Mouse (Mus musculus): Measurements from ENCODE around the gene Fbxl17.

The Fbxl17 gene

GRCm38 (mm10) chr17:63403801-63404415, 95.9 kb downstream of the Fbxl17 start:
- no peak for DNase-seq (ENCODE audit: extremely low spot score, low spot score)

DNA sequence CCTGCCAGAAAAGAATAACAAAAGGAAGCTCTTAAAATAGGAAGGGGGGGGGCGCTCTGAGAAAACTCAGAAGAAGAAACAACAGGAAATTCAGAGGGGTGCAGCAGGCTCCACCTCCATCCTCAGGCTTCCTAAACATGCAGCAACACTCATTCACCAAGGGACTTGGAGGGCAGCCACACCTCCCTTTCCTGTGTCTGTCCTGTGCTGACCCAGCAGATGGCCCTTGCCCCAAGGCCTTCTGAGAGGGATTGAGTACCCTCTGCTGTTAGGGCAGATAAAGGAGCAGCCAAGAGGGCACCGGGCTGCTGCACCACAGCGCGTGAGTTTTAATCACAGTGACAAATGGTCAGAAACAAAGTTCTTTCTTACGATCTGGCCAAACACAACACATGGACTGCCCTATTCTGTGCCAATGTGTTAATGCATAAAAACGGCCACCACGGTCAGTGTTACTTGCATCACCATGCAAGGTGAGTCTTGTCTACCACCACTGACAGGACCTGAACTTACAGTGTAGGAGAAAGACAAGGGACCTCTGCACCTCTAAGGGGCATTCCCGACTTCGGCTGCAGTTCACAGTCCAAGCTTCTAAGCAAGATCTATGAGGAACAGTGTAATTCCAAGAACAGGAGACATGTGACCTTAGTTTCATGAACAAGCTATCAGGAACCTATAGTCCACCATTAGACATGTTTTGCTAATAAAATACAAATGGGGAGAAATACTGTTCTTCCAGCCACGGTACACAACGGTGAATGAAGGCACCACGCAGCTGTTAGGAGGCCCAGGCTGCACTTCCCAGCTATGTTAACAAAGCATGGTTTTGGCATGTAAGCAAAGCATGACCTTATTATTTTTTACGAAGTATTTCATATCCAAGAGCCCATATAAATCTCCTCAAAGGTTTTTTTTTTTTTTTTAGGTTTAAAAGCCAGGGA, 96.8 kb downstream of the Fbxl17 start:
- no peak for DNase-seq (ENCODE audit: extremely low spot score, low spot score)

DNA sequence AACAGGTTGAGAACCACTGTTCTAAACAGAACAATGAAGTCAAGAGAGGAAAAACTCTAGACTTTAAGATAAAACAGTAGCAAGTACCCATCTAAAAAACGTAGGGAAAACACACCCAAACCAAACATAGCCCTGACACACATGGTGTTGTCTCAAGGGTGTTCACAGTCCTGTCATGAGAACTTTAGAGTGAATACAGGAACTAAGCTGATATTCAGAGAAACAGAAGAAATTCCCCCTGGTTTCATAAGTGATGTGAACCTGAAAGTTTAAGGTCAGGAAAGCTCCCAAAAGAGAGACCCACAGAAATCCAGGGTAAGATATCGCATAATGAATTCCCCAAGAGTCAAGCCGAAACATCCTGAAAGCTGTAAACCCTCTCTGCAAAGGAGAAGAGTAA, 97.6 kb downstream of the Fbxl17 start:
- no peak for DNase-seq (ENCODE audit: extremely low spot score, low spot score)

DNA sequence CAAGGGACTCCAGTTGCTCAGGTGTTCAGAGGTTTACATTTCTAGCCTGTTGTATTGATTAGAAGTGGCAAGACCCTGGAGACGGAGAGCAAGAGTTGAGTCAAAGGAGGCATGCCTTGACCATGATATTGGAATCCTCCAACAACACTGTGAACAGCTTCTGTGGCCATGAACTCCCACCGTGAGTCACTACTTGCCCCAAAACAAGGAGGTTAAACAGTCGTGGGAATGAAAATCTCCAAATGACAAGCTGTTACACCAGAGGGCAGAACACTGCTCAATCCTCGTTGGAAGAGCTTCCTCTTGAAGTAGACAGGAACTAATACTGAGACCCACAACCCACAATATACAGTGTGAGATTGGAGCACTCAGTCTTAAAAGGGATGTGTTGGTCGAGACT, 99.2 kb downstream of the Fbxl17 start:
- no peak for DNase-seq (ENCODE audit: extremely low spot score, low spot score)

DNA sequence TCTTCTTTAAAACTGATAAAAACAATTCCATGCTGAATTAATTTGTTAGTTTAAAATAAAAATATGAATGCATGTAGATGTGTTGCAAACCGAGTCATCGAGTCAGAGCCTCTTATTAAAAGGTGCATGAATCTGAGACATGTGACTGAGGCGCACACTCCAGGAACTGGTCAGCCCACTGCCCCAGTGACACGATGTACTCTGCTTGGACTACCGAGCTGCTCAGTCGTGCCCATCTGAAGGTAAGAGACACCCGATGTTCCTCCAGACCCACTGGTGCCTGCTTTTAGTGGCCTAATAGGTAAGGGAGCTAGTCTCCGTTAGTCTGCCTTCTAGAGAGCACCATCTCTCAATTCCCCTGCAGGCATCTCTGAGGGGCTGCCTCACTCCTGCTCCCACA, 100.0 kb downstream of the Fbxl17 start:
- no peak for DNase-seq (ENCODE audit: extremely low spot score, low spot score)

DNA sequence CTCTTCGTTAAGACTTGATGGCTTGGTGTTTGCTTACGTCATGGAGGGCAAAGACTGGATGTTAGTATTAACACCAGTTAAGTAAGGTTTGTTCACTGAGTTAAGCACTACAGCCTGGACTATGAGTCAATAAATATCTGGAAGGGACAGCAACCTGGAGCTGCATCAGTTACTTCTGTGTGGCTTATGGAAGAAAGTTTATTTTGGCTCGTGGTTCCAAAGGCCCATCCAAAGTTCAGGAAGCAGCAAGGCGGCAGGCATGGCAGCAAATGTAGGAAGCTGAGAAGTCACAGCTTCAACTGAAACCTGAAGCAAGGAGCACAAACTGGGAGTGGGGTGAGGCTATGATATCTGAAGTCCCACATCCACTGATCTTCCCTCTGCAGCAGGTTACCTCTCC, 108.3 kb downstream of the Fbxl17 start:
- no peak for DNase-seq (ENCODE audit: extremely low spot score, low spot score)

GRCm38 (mm10) chr17:63390951-63391350, 108.9 kb downstream of the Fbxl17 start:
- no peak for DNase-seq (ENCODE audit: extremely low spot score, low spot score)

DNA sequence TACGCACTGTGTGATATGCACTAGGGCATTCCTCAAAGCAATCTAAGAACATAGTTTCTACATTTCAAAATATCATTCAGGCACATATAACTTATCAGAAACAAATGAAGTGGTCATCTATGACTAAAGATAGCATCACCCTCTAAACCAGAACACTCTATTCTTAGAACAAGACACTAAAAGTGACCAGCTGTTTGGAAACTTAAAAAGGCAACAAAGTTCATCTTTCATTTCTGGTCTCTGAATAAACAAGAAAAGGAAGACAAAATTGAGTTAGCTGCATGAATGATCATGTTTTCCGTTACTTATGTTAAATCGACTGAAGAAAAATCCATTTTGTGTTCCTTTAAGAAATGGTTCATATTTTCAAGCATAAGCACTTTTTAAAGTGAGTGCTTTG, 128.8 kb downstream of the Fbxl17 start:
- no peak for DNase-seq (ENCODE audit: extremely low spot score, low spot score)

DNA sequence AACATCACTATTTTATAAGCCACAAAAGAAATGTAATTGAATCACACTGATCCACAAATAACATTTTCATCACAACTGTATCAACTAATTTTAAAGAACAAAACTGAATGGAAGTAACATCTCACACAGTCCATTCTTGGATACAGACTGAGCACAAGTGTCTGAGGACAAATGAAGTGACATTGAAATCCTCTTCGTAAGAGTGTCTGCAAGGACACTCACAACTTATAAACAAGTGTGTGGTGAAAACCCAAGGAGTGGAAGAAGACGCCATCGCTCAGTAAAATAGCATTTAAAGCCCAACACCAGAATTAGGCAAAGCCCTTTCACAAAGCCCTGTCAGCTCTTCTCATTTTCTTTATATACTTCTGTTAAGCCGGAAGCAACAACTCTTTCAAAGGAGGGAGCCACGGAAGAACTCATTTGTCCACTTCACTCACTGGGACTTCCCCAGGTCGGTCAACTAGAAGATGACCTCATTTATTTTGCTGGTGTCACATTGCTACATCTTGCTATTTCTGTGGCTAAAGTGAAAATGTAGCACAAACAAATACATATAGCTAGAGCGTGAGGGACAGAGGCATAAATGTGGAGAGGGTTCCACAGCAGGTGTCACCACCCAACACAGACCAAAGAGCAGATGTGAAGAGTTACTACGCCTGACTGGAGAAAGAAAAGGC, 130.0 kb downstream of the Fbxl17 start:
- no peak for DNase-seq (ENCODE audit: extremely low spot score, low spot score)

- DNase-seq (ENCODE audit: extremely low spot score, low spot score) = no peak
These were observed 132.3 kb downstream of the Fbxl17 start for GRCm38 (mm10) chr17:63367476-63367875.

- no peak for DNase-seq (ENCODE audit: extremely low spot score, low spot score)
These were observed 133.8 kb downstream of the Fbxl17 start for GRCm38 (mm10) chr17:63366045-63366444.

DNA sequence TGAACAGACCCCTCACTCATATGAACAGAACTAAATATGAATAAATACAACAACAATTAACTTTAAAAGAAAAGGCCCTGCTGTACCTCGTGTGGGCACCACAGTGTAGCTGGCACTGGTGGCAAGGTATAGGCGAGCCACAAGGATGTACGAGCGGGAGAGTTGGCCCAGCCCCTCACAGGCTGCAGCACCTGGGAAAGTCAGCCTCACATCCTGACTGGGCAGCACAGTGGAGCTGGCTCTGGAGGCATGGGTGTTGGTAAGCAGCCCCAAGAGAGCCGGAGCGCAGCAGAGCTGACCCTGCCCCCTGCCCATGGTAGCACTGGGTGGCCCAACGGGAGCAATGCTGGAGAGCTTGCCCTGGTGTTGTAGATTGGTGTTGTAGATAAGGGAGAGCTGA, 135.2 kb downstream of the Fbxl17 start:
- DNase-seq (ENCODE audit: extremely low spot score, low spot score) = no peak

DNA sequence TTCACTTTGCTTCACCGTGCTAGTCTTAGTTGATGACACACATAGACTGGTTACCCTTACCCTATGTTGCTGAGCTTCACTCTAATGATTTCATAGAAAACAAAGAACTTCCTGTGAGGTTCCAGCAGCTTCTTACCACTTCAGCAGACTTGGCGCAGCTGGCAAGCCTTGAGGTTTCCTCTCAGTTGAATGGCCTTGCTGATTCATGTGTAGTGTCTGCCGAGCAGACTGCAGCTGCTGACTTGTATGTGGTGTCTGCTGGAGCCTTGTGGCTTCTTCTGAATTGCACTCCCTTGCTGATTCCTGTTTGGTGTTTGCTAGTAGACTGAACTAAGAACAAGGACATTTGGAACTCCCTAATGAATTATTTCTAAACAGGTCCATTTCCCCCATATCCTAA, 137.6 kb downstream of the Fbxl17 start:
- no peak for DNase-seq (ENCODE audit: extremely low spot score, low spot score)

DNA sequence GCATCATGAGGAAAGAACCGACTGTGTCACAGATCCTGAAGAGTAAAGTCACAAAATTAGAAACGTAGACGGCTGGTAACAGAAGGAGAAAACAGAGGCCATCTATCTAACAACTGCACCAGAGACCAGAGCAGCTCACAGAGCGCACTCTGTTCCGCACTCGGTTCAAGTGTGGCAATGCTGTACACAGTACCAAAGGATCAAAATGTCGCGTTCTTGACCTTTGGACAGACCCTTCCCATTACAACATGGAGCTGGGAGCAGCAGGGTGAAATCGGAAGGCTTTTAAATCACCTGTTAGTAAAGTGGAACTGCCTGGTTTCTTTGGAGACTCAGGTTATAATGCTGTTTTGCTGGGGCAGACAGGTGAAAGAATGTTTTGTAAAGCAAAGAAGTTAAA, 138.1 kb downstream of the Fbxl17 start:
- no peak for DNase-seq (ENCODE audit: extremely low spot score, low spot score)

DNA sequence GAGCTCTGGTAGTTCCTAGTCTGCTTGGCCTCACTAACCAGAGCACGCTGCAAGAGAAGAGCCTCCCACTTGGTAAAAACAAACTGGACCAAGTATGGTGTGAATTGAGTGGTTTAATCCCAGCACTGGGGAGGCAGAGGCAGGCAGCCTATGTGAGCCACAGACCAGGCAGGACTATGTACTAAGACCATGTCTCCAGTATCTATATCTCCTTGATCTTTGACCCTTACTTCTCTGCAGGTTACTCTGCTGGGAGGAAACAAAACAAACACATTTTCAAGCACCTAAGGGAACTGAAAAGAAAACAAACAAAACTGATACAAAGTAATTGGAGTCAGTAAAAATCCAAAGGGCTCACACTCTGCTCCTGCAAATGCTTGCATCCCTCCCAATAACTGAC, 141.0 kb downstream of the Fbxl17 start:
- no peak for DNase-seq (ENCODE audit: extremely low spot score, low spot score)

DNA sequence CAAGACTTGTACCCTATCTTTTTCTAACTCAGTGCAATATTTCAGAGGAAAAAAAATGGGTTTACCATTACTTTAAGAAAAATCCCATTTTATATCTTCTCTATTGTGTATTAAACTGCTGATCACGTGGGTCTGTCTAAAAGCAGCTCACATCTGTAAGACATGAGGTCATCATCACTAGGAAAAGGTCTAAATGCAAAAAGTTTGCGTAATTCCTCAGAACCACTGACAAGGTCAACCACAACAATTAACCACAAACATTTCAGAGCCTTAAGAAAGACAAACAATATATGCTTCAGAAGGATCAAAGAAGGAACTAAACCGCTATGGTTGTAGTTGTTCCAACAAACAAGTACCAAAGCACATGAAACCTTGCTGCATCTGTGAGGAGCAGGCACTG, 143.6 kb downstream of the Fbxl17 start:
- no peak for DNase-seq (ENCODE audit: extremely low spot score, low spot score)

GRCm38 (mm10) chr17:63352634-63353195, 147.1 kb downstream of the Fbxl17 start:
- DNase-seq (ENCODE audit: extremely low spot score, low spot score) = no peak

GRCm38 (mm10) chr17:63351682-63352081, 148.1 kb downstream of the Fbxl17 start:
- no peak for DNase-seq (ENCODE audit: extremely low spot score, low spot score)

DNA sequence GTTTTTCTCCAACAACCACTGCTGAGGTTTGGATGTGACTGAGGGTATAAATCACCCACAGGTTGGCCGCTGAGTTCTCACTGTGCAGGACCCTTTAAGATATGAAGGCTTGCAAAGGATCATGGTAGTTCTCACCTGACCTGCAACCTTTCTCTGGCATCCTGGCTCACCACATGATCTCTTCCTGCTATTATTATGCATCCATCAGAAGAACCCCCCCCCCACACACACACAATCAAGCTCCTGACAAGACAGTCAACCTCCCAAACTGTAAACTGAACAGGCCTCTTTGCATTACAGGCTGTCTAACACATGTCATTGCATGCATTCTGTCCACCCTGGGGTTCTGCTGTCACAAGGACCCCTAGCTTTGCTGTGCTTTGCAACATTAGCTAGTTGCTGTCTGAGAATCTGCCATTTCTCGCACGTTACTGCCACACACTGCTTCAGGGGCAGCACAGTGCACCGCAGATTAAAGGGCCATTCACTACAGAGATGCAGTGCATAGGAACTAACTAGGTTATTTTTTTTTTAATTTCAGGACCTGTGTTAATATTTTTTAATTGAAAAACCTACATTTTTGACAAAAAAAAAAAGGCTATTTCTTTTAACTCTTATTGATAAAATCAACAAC, 148.8 kb downstream of the Fbxl17 start:
- DNase-seq (ENCODE audit: extremely low spot score, low spot score) = no peak

DNA sequence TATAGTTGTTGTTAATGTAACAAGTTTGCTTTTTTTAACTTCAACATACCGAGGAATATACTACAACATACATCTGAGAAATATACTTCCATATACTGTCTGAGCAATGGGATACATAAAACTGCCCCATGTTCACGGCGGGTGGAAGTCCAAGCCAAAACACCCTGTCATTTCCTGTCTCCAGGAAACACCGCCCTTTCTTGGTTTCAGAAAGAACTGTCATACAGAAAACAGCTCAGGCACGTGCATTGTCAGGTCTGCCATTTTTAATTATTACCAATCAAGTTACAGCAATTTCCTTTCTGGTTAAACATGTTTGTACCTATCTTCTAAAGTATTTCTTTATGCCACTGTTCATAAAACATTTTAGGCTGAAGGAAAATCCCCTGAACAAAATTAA, 155.7 kb downstream of the Fbxl17 start:
- no peak for DNase-seq (ENCODE audit: extremely low spot score, low spot score)

DNA sequence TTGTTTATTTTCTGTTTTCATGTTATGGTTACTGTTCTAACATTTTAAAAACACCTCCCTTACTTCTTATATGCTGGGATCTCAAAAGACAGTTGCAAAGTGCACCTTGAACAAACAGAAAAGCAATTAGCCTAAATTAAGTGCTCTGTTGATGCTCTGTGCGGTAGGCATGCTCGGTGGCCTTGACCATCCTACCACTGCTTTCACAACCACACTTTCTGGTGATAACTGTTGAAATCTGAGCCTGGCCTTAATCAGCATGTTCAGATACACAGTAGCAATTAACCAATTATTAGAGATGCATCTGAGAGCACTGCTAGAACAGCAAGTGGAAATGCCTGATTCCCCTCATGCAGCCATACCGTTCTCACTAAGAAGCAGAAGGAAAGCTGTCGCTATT, 156.7 kb downstream of the Fbxl17 start:
- no peak for DNase-seq (ENCODE audit: extremely low spot score, low spot score)

DNA sequence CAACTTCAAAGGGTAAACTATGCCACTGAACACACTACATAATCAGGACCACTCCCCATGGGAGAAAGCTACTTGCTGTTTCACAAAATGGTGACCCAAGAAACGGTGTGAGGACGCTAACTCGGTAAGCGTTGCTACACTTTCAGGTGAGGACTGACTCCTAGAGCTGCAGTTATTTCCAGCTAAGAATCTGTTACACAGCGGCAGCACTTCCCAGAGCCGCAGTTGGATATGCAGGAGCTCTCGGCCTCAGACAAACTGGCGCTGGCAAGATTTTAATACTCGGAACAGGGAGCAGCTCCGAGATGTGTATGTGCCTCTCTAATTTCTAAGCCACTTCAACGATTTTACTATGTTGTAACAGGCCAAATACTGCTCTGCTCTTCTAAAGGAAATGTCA, 157.4 kb downstream of the Fbxl17 start:
- DNase-seq (ENCODE audit: extremely low spot score, low spot score) = no peak
